Mouse (Mus musculus): ENCODE results near the gene Slc48a1. TPM values are rescaled to one million over a fixed set of nuclear protein-coding genes. Genes with fewer than 3 reads are reported as not detected.

Gene Slc48a1
- polyA plus RNA-seq, 1 experiment = 52.7 TPM

- Histone ChIP-seq H3K36me3 (ENCODE audit: control insufficient read depth, insufficient read depth) (no peaks in the 10 kb centered on the region), H3K79me2 (ENCODE audit: control insufficient read depth, insufficient read depth) (no peaks in the 10 kb centered on the region), H3ac (ENCODE audit: control insufficient read depth, insufficient read length) (no peak overlapping the region), H3K4me2 (ENCODE audit: low read depth) (no peak overlapping the region), H3K4me3 (no peak overlapping the region), H3K27me3 (ENCODE audit: control insufficient read depth, insufficient read depth, insufficient read length) (peaks cover 42% of the 10 kb centered on the region)
- TF ChIP-seq POLR2A (IDR thresholded peaks at IDR 0.05; ENCODE audit: insufficient read length, low read depth) (no peak), SRF (IDR thresholded peaks at IDR 0.05; ENCODE audit: control insufficient read depth, insufficient read length, low read depth) (no peak), CEBPB (IDR thresholded peaks at IDR 0.05; ENCODE audit: insufficient read depth, poor library complexity, severe bottlenecking) (no peak), MAX (IDR thresholded peaks at IDR 0.05; ENCODE audit: low read depth) (no peak), TCF3 (IDR thresholded peaks at IDR 0.05; ENCODE audit: insufficient read length, low read depth) (no peak), MYOD1 (IDR thresholded peaks at IDR 0.05; ENCODE audit: control insufficient read depth in 1 of 3, insufficient read length in 2 of 3, low read depth in 2 of 3) (no peak)
Measured at GRCm38 (mm10) chr15:97742074-97742473, 36.2 kb upstream of the Slc48a1 start.

- Histone ChIP-seq H3K79me2 (ENCODE audit: control insufficient read depth, insufficient read depth) (no peaks in the 10 kb centered on the region), H3K27me3 (ENCODE audit: control insufficient read depth, insufficient read depth, insufficient read length) (peaks cover 42% of the 10 kb centered on the region), H3K4me3 (no peak overlapping the region), H3ac (ENCODE audit: control insufficient read depth, insufficient read length) (no peak overlapping the region), H3K36me3 (ENCODE audit: control insufficient read depth, insufficient read depth) (no peaks in the 10 kb centered on the region), H3K4me2 (ENCODE audit: low read depth) (no peak overlapping the region)
- no peak for TF ChIP-seq POLR2AphosphoS2 (IDR thresholded peaks at IDR 0.05; ENCODE audit: insufficient read length, low read depth)
- TF ChIP-seq TCF12 (IDR thresholded peaks at IDR 0.05; ENCODE audit: insufficient read depth, poor library complexity, severe bottlenecking) = no peak
- TF ChIP-seq TCF3 (IDR thresholded peaks at IDR 0.05; ENCODE audit: insufficient read length, low read depth) = no peak
- no peak for TF ChIP-seq SRF (IDR thresholded peaks at IDR 0.05; ENCODE audit: control insufficient read depth, insufficient read length, low read depth)
Measured at GRCm38 (mm10) chr15:97742600-97742999, 35.7 kb upstream of the Slc48a1 start.

- Histone ChIP-seq H3ac (ENCODE audit: control insufficient read depth, insufficient read length) (no peak overlapping the region), H3K27me3 (ENCODE audit: control insufficient read depth, insufficient read depth, insufficient read length) (peaks cover 41% of the 10 kb centered on the region), H3K4me3 (no peak overlapping the region), H3K79me2 (ENCODE audit: control insufficient read depth, insufficient read depth) (no peaks in the 10 kb centered on the region), H3K4me2 (ENCODE audit: low read depth) (no peak overlapping the region), H3K36me3 (ENCODE audit: control insufficient read depth, insufficient read depth) (no peaks in the 10 kb centered on the region)
- TF ChIP-seq SRF (IDR thresholded peaks at IDR 0.05; ENCODE audit: control insufficient read depth, insufficient read length, low read depth) (no peak), MAX (IDR thresholded peaks at IDR 0.05; ENCODE audit: low read depth) (no peak), E2F4 (IDR thresholded peaks at IDR 0.05; ENCODE audit: insufficient read depth) (no peak), MYOD1 (IDR thresholded peaks at IDR 0.05; ENCODE audit: control insufficient read depth in 1 of 3, insufficient read length in 2 of 3, low read depth in 2 of 3) (no peak), TCF12 (IDR thresholded peaks at IDR 0.05; ENCODE audit: insufficient read depth, poor library complexity, severe bottlenecking) (no peak), TCF3 (IDR thresholded peaks at IDR 0.05; ENCODE audit: insufficient read length, low read depth) (no peak)
Measured at GRCm38 (mm10) chr15:97743210-97743609, 35.1 kb upstream of the Slc48a1 start.

- no peak overlapping the region for H3ac ChIP-seq (ENCODE audit: control insufficient read depth, insufficient read length)
- no peak overlapping the region for H3K4me3 ChIP-seq
- no peak overlapping the region for H3K4me2 ChIP-seq (ENCODE audit: low read depth)
- no peak for TF ChIP-seq MYOG (IDR thresholded peaks at IDR 0.05; ENCODE audit: control insufficient read depth in 1 of 3, insufficient read depth in 1 of 3, insufficient read length in 2 of 3, low read depth in 2 of 3)
- no peak for TF ChIP-seq TCF12 (IDR thresholded peaks at IDR 0.05; ENCODE audit: insufficient read depth, poor library complexity, severe bottlenecking)
- no peak for TF ChIP-seq MYOD1 (IDR thresholded peaks at IDR 0.05; ENCODE audit: control insufficient read depth in 1 of 3, insufficient read length in 2 of 3, low read depth in 2 of 3)
- TF ChIP-seq POLR2A (IDR thresholded peaks at IDR 0.05; ENCODE audit: insufficient read length, low read depth) = no peak
- no peak for TF ChIP-seq REST (IDR thresholded peaks at IDR 0.05; ENCODE audit: insufficient read depth, insufficient read length)
- no peak for TF ChIP-seq POLR2AphosphoS2 (IDR thresholded peaks at IDR 0.05; ENCODE audit: insufficient read length, low read depth)
- TF ChIP-seq TCF3 (IDR thresholded peaks at IDR 0.05; ENCODE audit: insufficient read length, low read depth) = no peak
- no peak for TF ChIP-seq CEBPB (IDR thresholded peaks at IDR 0.05; ENCODE audit: insufficient read depth, poor library complexity, severe bottlenecking)
- no peak for TF ChIP-seq SRF (IDR thresholded peaks at IDR 0.05; ENCODE audit: control insufficient read depth, insufficient read length, low read depth)
- no peak for TF ChIP-seq USF1 (IDR thresholded peaks at IDR 0.05; ENCODE audit: low read depth)
- TF ChIP-seq E2F4 (IDR thresholded peaks at IDR 0.05; ENCODE audit: insufficient read depth) = no peak
- TF ChIP-seq MAX (IDR thresholded peaks at IDR 0.05; ENCODE audit: low read depth) = no peak
- H3K36me3 ChIP-seq (ENCODE audit: control insufficient read depth, insufficient read depth) = no peaks in the 10 kb centered on the region
- H3K79me2 ChIP-seq (ENCODE audit: control insufficient read depth, insufficient read depth) = no peaks in the 10 kb centered on the region
- H3K27me3 ChIP-seq (ENCODE audit: control insufficient read depth, insufficient read depth, insufficient read length) = peaks cover 45% of the 10 kb centered on the region
Measured at GRCm38 (mm10) chr15:97743961-97744525, 34.3 kb upstream of the Slc48a1 start.

GRCm38 (mm10) chr15:97744930-97745329, 33.4 kb upstream of the Slc48a1 start:
- Histone ChIP-seq H3K79me2 (ENCODE audit: control insufficient read depth, insufficient read depth) (no peaks in the 10 kb centered on the region), H3K36me3 (ENCODE audit: control insufficient read depth, insufficient read depth) (no peaks in the 10 kb centered on the region), H3ac (ENCODE audit: control insufficient read depth, insufficient read length) (no peak overlapping the region), H3K4me2 (ENCODE audit: low read depth) (no peak overlapping the region), H3K4me3 (no peak overlapping the region), H3K27me3 (ENCODE audit: control insufficient read depth, insufficient read depth, insufficient read length) (peaks cover 45% of the 10 kb centered on the region)
- TF ChIP-seq POLR2AphosphoS2 (IDR thresholded peaks at IDR 0.05; ENCODE audit: insufficient read length, low read depth) (no peak), TCF12 (IDR thresholded peaks at IDR 0.05; ENCODE audit: insufficient read depth, poor library complexity, severe bottlenecking) (no peak)

All from myocyte (in vitro differentiated cells).